Mouse (Mus musculus) lung, postnatal 14 days (tissue): ENCODE measurements around the gene Atp6v1g1.
A peak's percentile ranks its signal among the peaks of the same experiment; 100 is the strongest.

ENCODE experiments used
- DNase-seq: peaks from one replicate; pipeline ENCODE4 v3.0.0; 2021

Gene Atp6v1g1

DNA sequence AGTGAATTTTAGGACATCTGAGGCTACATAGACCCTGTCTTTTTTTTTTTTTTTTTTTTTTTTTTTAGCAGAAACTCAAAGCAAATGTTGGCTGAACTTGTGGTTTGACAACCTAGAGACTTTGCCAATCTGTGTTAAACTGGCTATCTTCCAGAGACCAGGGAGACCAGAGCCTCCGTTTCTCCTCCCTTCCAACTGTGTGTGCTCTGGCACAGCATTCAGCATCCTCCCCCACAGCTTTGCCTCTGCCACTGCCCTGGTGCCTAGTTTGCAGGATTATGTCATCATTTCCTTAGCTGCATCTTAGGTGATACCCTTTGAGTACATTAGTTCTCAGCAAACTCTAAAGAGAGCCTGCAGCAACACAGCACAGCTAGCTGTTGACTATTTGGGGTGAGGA lies 3.2 kb downstream of the Atp6v1g1 start:
- no peak for DNase-seq

DNA sequence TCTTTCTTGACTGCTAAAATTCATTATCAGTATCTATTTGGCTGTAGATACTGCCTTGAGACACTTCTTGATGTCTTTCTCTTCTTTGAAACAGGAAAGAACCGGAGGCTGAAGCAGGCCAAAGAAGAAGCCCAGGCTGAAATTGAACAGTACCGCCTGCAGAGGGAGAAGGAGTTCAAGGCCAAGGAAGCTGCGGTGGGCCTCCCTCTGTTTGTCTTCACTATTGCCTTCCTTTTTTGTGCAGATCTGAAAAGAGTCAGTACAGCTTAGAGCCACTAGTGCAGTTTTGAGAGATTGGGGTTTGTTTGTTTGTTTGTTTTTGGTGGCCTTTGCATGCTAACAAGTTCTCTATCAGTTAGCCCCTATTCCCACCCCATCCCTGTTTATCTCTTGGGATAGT lies 3.9 kb downstream of the Atp6v1g1 start:
- no peak for DNase-seq

DNA sequence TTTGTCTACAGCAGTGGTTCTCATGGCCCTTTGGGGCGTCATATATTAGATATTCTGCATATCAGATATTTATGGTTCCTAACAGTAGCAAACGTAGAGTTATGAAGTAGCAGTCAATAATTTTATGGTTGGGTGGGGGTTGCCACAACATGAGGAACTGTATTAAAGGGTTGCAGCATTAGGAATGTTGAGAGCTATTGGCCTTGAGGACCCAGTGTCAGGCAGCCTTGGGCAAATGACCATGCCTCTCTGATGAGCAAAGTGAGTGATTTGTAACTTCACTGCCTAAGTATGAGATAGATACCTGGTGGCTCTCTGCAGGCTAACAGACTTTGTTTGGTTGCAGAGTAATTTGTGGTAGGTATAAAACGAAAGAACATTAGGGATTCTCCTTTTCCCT lies 6.3 kb downstream of the Atp6v1g1 start:
- no peak for DNase-seq

DNA sequence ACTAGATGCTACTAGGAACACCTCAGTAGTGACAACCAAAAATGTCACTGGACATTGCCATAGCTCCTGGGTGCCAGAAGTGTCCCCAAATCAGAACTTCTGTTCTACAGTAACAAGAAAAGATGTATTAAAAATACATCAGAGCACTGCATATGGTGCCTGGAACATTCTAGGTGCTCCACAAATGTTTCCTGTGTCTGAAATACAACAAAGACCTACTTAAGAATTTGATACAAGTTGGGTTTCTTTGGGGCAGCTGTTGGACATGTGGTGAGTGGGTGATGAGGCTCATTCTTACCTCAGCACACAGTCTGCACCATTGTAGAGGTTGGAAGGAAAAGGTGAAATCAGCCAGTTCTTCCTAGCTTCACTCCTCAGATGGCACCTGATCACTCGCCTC lies 8.3 kb downstream of the Atp6v1g1 start:
- no peak for DNase-seq

DNA sequence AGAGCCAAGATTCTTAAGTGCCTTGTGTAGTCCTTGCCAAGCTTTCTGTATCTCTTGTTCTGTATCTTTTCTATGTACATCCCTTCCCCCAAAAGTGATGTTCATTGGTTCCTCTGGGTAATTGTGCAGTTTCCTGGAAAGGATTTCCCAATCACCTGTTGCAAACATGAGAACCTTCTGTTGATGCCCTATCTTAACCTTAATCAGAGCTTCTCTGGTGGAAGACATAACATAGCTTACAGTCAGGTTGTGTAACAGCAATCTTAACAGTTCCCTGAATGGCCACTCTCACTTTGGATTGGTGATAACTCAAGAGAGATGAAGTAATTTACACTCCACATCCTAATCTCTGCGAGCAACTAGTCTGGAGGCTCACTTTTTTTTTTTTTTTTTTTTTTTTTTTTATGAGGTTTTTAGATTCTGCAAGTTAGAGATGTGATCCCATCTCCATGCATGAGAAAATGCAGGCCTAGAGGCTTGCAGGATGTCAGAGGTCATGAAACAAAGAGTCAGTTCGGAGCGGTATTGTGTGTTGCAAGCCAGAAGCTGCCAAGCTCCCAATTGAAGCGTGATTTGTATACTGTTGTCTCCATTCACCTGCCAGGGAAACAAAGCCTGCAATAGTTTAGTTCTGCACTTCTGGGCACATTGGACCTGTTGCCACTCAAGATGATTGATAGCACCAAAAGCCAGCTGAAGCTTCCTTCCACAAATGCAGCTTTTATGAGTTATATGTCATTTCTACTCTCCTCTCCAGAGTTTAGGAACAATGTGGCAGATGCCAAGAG lies 9.4 kb downstream of the Atp6v1g1 start:
- no peak for DNase-seq

DNA sequence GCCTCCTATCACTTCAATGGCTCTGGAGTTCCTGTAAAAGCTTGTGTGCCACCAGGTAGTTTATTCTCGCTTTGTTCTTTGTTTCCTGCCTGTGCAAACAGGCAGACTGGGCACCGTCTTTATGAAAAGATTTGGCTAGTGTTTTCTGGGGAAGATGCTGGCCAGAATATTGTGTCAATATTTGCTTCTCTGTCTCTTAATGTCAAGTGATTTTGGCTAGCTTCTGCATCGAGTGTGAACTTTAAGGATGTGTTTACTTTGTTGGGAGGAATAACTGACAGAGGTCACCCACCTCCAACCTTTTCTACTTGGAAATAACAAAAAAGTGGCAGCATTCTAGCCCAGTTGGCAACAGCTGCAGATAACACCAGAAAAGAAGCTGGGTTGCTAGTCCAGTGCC lies 10.0 kb downstream of the Atp6v1g1 start:
- no peak for DNase-seq

DNA sequence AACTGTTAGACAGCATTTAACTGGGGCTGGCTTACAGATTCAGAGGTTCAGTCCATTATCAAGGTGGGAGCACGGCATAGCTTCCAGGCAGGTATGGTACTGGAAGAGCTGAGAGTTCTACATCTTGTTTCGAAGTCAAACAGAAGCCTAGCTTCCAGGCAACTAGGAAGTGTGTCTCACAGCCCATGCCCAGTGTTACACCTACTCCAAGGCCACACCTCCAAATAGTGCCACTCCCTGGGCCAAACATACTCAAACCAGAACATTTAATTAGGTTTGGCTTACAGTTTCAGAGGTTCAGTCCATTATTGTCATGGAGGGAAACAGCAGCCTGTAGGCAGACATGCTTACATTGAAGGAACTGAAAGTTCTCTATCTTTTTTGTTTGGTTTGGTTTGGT lies 10.5 kb downstream of the Atp6v1g1 start:
- no peak for DNase-seq

DNA sequence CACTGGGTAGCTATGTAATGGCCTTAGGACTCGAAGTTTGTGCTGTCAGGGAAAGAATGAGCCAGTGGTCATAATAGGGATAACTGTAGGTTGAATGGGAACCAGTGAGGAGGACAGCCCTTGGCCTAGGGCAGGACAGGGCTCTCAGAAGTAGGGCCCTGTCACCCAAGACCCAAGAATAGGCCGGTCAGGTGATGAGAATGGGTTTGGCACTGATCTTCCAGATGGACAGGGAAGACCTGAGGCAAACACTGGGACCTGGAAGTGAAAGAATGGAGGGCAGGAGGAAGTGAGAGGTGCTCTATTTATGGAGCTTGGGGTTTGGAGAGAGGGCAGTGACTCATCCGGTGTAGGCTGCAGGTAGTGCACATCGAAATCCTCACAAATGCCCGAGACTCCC lies 12.1 kb downstream of the Atp6v1g1 start:
- no peak for DNase-seq

DNA sequence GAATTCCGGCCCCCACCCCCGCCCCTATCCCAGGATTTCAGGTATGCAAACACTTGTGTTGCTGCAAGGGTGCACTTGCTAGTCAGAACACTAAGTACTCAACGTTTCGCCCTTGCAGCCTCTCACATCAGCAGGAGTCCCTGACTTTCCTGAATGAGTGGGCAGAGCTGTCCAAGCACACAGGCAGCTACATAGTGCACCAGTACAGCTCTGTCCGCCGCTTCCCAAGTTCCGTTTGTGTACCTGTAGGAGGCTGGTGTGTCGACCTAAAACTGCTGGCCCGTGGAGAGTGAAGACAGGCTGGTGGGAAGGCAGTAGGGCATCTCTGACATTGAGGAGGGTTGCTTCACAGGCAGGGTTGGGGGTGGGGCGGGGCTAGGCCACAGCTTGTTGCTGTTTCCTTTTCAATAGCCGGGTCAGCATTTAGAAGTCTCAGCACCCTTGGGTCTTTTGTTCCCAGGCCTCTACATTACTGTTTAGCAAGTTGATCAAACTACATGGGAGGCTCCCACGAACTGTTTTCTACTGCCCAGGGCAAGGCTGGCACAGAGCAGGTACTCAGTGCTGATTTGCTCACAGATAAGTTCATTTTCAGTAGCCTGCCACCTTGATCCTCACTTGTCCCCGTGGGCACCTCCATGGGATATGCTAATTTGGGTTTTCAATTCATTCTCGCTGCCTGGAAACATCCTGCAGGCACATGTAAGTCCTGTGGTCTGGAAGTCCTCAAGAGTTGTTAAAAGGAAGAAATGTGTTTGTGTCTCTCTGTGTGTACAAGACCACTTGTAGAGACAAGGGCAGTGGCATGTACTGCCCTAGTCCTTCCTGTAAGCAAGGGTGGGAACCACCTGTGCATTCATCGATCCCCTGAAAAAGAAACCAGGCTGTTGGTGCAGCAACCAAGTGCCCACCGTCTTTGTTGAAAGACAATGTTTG lies 12.8 kb downstream of the Atp6v1g1 start:
- no peak for DNase-seq

DNA sequence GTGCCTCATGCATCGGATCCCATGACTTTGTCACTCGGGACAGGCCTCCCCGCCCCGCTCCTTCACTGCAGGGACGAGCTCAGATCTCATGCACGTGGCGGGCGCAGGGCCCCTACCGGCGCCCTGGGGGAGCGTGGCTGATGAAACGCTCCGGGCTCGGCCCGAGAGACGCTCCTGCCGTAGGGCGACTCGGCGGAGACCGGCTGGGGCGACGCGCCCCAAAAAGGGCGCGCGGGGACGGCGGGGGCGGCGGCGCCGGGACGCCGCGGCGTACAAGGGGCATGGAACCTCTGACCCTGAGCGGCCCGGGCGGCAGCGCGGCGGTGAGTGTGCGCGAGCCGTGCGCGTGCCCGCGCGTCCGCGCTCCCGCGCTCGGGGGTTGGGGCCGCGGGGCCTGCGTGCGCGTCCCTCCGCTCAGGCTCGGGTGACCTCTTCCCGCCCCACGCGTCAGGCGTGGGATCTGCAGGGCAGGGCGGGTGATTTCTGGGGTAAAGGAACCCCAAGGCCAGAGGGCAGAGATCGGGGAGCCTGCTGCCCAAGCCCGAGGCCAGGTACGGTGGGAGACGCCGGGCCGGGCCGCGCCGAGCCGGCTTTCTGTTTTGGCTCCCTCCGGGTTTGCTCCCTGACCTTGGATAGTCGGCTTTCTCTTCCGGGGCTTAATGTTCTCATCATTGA lies 14.0 kb downstream of the Atp6v1g1 start, which contains the start of gene Tmem268:
Gene Tmem268, plus strand, starts transcription at position 375 of the 675 bp plus-strand sequence.
- DNase-seq, result peak; percentile 77

DNA sequence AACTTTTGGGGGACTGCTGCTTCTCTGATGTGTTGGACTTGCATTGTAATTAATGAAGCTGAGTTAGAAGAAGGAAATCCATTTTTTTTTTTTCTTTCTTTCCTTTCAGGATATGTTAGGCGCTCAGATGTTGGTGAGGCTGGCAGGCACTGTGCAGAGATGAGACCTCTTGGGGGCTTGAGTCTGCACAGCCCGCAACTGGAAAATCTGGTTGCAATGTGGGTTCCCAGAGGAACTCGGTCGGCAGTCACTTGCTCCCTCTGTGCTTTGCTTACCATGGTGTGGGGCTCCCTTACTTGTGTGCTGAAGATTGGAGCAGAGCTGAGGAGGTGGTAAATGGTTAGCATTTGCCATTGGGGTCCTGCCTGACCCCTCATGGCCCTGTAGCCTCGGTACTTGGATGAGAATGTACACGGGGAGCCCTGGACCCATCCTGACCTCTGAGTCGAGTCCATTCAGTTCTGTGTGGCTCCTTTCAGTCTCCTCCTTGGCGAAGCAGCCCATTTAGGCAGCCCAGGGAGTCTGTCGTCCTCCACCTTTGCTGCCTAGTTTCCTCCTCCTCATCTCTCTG lies 14.6 kb downstream of the Atp6v1g1 start:
- DNase-seq, result no peak

DNA sequence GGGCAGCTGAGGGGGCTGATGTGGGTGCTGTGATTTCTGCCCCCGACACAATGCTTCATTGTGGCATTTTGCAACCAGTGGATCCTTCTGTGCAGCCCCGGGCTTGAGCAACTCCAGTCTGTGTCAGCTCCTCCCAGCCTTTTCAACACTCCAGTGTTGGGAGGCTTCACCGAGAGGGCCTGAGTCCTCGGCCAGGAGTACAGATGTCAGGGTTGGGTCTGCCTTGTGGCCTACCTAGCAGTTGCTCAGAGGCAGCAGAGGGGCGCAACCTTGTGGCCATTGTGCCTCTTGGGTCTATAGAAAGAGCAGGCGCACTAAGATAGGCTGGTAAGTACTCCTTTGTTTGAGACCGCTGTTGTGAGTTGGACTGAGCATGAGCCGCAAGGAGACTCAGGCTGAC lies 15.5 kb downstream of the Atp6v1g1 start:
- peak; percentile 40 for DNase-seq

DNA sequence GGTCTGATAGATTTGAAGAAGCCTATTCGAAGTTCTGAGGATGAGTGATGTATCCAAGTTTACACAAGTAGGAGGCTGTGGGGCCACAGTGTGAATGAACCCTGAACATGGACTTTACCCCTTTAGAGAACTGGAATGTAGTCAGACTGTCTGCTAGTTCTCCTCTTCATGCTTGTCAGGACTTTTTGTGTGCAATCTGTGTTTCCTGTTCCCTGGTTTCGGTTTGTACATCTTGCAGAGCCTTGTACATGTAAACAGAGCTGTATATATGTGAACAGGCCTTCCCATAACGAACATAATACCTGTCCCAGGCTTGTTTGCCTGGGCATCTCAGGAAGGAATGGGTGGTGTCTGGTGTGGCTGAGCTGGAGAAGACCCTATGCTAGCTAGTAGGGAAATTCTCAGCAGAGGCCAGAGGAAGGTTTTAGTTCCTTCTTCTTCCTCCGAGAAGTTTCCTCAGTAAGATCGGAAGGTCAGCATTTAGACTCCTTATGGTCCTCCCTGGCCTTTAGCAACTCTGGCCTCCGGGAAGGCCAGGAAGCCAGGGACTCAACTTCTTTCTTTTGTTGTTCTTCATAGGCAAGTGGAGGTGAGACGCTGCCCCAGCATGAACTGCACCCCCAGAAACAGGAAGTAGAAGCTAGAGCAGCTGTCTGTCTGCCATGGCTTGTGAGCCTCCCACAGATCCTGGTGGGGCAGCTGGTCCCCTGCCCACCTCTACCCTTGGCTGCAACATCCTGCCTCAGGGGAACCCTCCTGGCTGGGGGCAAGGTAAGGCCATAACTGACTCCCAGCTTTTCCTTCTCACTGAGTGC lies 17.5 kb downstream of the Atp6v1g1 start:
- no peak for DNase-seq

DNA sequence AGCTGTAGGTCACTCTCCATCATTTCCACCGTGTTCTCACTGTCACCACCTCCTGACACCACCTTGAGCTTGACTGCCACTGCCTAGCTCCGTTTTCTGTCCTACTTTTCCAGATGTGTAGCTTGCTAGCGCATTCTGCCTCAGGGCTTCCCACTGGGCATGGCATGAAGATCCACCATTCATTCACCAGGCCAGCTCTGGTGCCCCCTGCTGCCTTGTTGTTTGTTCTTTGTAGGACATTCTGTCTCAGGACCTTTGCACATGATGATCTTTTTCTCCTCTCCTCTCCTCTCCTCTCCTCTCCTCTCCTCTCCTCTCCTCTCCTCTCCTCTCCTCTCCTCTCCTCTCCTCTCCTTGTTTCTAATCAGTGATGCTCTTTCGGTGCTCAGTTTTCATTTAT lies 18.2 kb downstream of the Atp6v1g1 start:
- no peak for DNase-seq

DNA sequence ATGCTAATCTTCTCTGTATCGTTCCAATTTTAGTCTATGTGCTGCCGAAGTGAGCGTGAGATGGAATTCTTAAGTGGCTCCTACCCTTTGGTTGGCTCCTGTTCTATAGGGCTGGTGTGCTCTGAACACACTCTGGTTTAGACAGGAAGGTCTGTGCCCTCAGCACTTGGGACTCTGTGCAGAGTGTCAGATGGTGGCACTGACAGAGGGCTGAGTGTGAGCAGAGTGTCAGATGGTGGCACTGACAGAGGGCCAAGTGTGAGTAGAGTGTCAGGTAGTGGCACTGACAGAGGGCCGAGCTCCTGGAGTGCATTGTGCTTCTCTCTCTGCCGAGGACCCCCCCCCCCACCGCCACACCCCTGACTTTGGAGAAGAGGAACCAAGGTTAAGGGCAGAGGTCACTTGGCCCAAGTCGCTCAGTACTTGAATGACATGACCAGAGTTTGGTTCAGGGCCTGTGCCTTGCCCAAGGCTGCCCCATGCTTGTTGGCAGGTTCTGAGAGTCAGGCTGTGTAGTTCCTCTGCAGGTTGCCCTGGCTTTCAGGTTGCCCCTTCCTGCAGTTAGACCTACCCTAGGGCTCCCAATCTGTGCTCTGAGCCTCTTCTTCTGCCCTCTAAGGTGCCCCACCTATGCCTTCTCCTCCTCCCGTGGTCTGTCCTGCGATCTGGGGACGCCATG lies 23.3 kb downstream of the Atp6v1g1 start:
- no peak for DNase-seq

DNA sequence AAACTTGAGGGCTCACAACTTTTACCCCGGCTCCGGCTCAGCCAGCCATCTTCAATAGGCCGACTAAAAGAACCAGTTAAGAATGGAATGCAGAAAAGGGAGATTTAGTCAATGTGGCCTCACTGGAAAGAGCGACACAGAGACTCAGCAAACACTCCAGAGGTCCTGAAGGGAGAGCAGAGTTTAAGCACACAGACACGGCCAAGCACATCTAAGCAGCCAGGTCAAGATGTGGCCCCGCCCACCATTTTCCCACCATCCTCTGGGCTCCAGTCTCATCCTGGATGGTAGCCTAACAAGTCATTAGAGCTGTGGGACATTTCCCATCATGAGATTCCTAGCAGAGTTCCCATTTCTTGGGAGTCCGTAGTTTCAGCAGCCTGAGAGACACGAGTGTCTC lies 24.8 kb downstream of the Atp6v1g1 start:
- no peak for DNase-seq

DNA sequence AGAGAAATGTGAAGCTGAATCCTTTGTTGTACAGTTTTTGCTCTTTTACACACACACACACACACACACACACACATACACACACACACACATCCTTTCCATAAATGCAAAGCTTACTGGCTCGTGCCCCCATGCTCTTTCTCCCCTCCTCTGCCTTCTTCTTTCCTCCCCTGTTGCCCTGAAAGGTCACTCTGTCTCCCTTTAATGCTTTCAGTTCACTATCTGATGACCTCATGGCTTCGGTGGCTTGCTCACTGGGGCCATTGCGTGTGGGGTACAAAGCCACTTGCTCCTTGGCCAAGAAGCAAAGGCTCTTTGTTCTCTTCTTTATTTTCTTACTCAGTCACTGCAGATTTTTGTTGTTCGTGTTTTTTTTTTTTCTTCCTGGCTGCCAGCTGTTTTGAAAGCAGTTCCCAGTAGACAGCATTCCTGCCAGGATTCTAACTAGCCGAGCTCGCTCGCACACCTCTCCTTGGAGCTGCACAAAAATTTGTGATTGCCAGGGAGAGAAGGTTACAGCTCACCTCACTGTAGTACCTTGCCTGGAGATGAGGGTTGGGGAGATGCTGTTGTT lies 25.7 kb downstream of the Atp6v1g1 start:
- DNase-seq, result no peak

DNA sequence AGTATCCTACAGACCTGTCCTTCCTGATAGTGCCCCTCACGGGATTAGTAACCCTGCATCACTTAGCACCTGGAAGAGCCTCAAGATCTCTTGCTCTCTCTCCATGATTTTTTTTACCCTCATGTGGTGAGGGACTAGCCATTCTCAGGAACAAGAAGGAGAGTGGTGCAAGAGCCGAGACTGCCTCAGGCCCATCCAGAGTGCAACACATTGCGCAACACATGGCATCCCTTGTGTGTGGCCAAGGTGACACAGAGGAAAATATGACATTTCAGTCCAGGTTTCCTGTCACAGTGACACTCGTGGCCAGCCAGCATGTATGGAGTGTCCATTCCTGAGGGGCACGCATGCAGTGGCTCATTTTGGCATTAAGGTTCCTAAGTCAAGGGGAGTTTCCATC lies 28.0 kb downstream of the Atp6v1g1 start:
- no peak for DNase-seq

DNA sequence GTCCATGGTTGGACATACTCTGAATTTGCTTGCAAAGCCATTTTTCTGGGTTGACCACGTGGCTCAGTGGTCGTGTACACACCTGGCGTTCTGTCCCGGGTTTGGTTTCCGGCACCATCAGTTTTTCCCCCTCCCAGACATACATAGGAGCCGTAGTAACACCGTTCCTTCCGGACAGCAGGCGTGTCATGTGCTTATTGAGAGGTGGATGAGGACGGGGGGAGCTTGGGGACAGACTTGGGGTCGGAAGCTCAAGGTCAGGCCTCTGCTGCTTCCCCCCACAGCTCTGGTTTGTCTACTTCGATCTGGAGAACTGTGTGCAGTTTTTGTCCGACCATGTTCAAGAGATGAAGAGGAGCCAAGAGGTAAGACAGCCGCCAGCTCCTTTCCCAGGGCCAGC lies 35.1 kb downstream of the Atp6v1g1 start:
- DNase-seq, result no peak

DNA sequence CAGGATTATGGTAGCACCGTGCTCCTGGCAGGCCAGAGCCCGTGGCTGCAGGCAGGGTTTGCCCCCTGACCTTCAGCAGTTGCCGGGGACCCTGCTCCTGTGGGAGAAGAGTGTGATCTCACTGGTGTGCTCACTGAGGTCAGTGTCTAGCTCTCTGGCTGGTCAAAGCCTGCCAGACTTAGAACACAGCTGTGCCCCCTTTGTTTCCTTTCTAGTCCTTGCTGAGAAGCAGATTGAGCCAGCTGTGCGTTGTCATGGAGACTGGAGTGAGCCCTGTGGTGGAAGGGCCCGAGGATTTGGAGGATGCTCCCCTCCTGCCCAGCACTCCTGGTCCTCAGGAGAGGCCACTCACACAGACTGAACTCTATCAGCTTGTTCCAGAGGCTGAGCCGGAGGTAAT lies 35.5 kb downstream of the Atp6v1g1 start:
- DNase-seq, result no peak

DNA sequence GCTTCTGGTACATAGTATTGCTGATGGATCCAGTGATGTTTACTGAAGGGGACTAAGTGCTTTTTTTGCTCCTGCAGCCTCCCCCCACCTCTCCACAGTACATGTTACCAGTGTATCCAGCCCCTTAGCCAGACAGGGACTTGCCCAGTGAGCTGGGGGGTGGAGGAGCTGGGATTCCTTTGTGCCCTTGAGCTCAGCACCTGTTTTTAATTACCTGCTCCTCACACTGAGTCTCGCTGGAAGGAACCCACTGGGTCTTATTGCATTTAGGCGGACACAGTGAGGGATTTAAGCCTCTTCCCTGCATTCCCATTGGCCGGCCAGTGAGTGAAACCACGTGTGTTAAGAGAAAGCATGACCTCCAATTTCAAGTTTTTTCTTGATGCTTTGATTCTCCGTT lies 38.0 kb downstream of the Atp6v1g1 start:
- no peak for DNase-seq
